ENCODE assay signal across 8 mouse cellular contexts in the genomic region with DNA sequence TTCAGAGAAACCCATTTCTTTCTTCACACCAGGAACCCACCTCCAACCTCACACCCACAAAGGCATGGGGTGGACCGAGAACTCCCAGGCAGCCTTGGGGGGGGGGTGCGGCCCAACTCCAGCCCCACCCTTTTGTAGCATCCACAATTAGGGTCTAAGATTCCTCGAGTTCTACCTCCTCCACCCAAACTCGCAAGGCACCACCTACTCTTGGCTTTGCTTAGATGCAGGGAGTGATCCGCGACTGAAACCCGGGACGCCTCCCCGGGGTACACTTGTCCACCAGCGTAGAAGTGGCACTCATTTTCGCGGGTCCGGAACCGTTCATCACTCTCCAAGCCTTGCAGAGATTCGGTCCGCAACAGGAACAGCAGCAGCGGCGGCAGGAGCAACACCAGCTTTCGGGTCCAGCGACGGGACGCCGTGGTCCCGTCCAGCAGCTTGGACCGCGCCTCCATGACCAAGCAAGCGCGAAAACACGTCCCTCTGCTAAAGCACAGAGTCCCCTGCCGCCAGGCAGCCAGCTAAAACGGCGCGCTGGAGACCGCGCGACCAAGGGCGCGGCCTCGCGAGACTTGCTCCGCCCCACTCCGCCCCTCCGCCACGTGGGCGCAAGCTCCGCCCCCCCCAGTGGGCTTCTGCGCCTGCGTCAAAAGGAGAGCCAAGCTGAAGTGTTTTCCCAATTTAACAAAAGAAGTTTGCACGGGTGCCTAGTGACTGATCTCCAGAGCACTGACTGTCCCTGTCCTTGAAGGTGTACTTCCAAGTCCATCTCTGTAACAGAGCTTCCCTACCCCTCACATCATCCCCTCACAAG. TPM values are rescaled to one million over a fixed set of nuclear protein-coding genes. Genes with fewer than 3 reads are reported as not detected.
DNase-seq lines count a peak whose midpoint lies in the region; ATAC-seq lines count a peak whose summit lies in the region.

No protein-coding gene starts in this region.

- no peaks in the 10 kb centered on the region for H3K9me3 ChIP-seq in heart, embryonic 14.5 days (ENCODE audit: control insufficient read depth, low read length)
- no peaks in the 10 kb centered on the region for H3K9me3 ChIP-seq in liver, embryonic 15.5 days (replicated peaks)
- no peaks in the 10 kb centered on the region for H3K9me3 ChIP-seq in neural tube, embryonic 12.5 days

- no peaks in the 10 kb centered on the region for H3K27me3 ChIP-seq in heart, embryonic 14.5 days (ENCODE audit: control insufficient read depth, insufficient read depth, low read length)
- H3K27me3 ChIP-seq in liver, embryonic 15.5 days = no peaks in the 10 kb centered on the region
- H3K27me3 ChIP-seq in neural tube, embryonic 12.5 days (replicated peaks) = no peaks in the 10 kb centered on the region

- WGBS in heart, embryonic 14.5 days = 19% methylated on average over 42 of the region's 49 CpGs
- WGBS in liver, embryonic 15.5 days (ENCODE audit: insufficient replicate concordance) = 19% methylated on average over 49 of the region's 49 CpGs
- WGBS in neural tube, embryonic 12.5 days = 15% methylated on average over 46 of the region's 49 CpGs

- H3K4me2 ChIP-seq in heart, embryonic 14.5 days (ENCODE audit: low read length) = peak overlapping the region; percentile 59
- H3K4me2 ChIP-seq in liver, embryonic 15.5 days = peak overlapping the region; percentile 69
- H3K4me2 ChIP-seq in neural tube, embryonic 12.5 days (replicated peaks) = peak overlapping the region; percentile 59

- ATAC-seq in erythroid progenitor cell, adult 5-6 weeks (replicated peaks; ENCODE audit: low FRiP score, poor library complexity, severe bottlenecking) = peak; percentile 98
- ATAC-seq in heart, embryonic 14.5 days (ENCODE audit: insufficient number of reproducible peaks, insufficient read depth, low FRiP score, low read depth) = peak; percentile 93
- peak; percentile 96 for ATAC-seq in liver, embryonic 15.5 days (ENCODE audit: insufficient read depth)
- peak; percentile 98 for ATAC-seq in neural tube, embryonic 12.5 days (ENCODE audit: low FRiP score, low read depth)

- peak overlapping the region; percentile 76 to 86 for H3K27ac ChIP-seq in heart, embryonic 14.5 days (replicated peaks in 1 of 2; ENCODE audit: control insufficient read depth in 1 of 2, insufficient read depth in 1 of 2, low read depth in 2 of 2, low read length in 2 of 2)
- H3K27ac ChIP-seq in liver, embryonic 15.5 days (replicated peaks) = peak overlapping the region; percentile 78
- no peak overlapping the region for H3K27ac ChIP-seq in neural tube, embryonic 12.5 days

- DNase-seq in CD4-positive, CD25-positive, alpha-beta regulatory T cell, adult 2 months (ENCODE audit: low read depth, low spot score) = peak; percentile 87
- DNase-seq in brain, embryonic 18.5 days (ENCODE audit: low read depth, low spot score) = peak; percentile 36
- DNase-seq in kidney, postnatal 14 days = peak; percentile 86
- peak; percentile 28 for DNase-seq in telencephalon, adult 2 months (ENCODE audit: low read depth, low spot score)

- H3K4me3 ChIP-seq in heart, embryonic 14.5 days (ENCODE audit: control insufficient read depth in 1 of 2, insufficient read depth in 1 of 2, low read depth in 1 of 2, low read length in 2 of 2) = peak overlapping the region; percentile 61 to 83
- peak overlapping the region; percentile 66 for H3K4me3 ChIP-seq in liver, embryonic 15.5 days (replicated peaks)
- peak overlapping the region; percentile 52 for H3K4me3 ChIP-seq in neural tube, embryonic 12.5 days

- peak overlapping the region; percentile 81 for H3K9ac ChIP-seq in heart, embryonic 14.5 days (ENCODE audit: low read length)
- peak overlapping the region; percentile 57 for H3K9ac ChIP-seq in liver, embryonic 15.5 days
- H3K9ac ChIP-seq in neural tube, embryonic 12.5 days = peak overlapping the region; percentile 58

- H3K4me1 ChIP-seq in heart, embryonic 14.5 days (ENCODE audit: control insufficient read depth in 2 of 2, insufficient read depth in 2 of 2, low read length in 2 of 2) = no peaks in the 10 kb centered on the region
- 0 out of 2 replicates have a peak, but pooled peaks cover 2% of the 10 kb centered on the region for H3K4me1 ChIP-seq in liver, embryonic 15.5 days (replicated peaks)
- H3K4me1 ChIP-seq in neural tube, embryonic 12.5 days = no peaks in the 10 kb centered on the region

- 0 out of 2 replicates have a peak, but pooled peaks cover 5% of the 10 kb centered on the region for H3K36me3 ChIP-seq in heart, embryonic 14.5 days (ENCODE audit: control insufficient read depth, insufficient read depth, low read length)
- no peaks in the 10 kb centered on the region for H3K36me3 ChIP-seq in liver, embryonic 15.5 days (replicated peaks)
- H3K36me3 ChIP-seq in neural tube, embryonic 12.5 days = no peaks in the 10 kb centered on the region

RNA-seq across cellular contexts. Expression of a gene that starts 2.4 kb away (rescaled TPM):
- total RNA-seq in erythroid progenitor cell, adult 5-6 weeks (2015; ENCODE audit: low replicate concordance) = 27.4 and 65.4 TPM in 2 replicates
- total RNA-seq in erythroid progenitor cell, adult 5-6 weeks (2017; ENCODE audit: low replicate concordance) = 13.7 and 34.9 TPM in 2 replicates
- polyA plus RNA-seq in heart, embryonic 14.5 days (2014; fragmentation: Nextera tagmentation; extraction: Ambion mirVana) = 298 and 307 TPM in 2 replicates
- polyA plus RNA-seq in liver, embryonic 15.5 days (2015; fragmentation: Nextera tagmentation; extraction: Ambion mirVana) = 184 and 185 TPM in 2 replicates
- polyA plus RNA-seq in neural tube, embryonic 12.5 days (2016; fragmentation: Nextera tagmentation; extraction: Ambion mirVana) = 170 and 174 TPM in 2 replicates

Comparison
In these comparisons a context has a peak if more than half of its experiments do, and no peak if none do; other contexts are left out.
1. DNase-seq: peak in every context shown above with its lines; median percentile 87 in CD4-positive, CD25-positive, alpha-beta regulatory T cell, adult 2 months; 86 in kidney, postnatal 14 days; 36 in brain, embryonic 18.5 days; 28 in telencephalon, adult 2 months.